Mouse (Mus musculus) cerebellum, adult (tissue): ENCODE measurements around the gene 4930469K13Rik.

Experiments
- ATAC-seq: cut with Nextera tagmentation; 2 replicates; pipeline ENCODE4 v1.9.2; 2017; ENCODE audit warnings: mild to moderate bottlenecking, moderate library complexity, mixed read lengths; ENCODE audit not compliant: insufficient number of reproducible peaks, low FRiP score, low TSS enrichment

4930469K13Rik gene

DNA sequence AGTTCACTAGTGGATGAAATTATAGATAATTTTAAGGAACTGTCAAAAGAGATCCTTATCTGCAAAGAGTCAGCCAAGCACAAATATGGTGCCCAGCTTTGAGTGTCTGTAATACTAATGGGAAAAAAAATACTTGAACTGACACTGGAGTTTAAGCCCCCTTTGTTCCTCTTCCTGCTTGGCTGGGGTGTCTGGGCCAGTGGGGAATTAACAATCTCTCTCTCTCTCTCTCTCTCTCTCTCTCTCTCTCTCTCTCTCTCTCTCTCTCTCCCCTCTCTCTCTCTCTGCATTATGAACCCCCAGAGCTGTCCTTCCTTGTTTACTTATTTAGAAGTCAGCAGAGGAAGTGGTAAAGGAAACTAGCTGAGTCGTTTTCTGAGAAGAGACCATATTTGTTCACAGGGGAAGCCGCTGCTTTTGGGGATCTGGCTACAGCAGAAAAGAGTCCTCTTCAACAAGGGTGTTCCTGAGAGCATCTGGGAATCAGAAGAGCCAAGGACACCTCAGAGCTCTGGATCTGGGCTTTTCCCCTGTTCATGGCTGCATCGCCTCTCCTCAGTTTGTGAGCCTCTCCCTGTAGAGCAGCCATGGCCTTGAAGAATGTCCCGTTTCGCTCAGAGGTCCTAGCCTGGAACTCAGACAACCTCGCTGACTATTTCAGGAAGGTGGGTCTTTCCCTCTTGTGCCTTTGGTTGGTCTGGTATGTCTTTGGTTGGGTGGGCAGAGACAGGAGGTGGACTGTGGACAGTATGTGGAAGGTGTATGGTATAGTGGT, 51.4 kb downstream of the 4930469K13Rik start, which contains the start of gene Lcp2:
Gene Lcp2 (plus strand): TSS at position 154 of the 775 bp plus-strand sequence.
- no peak for ATAC-seq

DNA sequence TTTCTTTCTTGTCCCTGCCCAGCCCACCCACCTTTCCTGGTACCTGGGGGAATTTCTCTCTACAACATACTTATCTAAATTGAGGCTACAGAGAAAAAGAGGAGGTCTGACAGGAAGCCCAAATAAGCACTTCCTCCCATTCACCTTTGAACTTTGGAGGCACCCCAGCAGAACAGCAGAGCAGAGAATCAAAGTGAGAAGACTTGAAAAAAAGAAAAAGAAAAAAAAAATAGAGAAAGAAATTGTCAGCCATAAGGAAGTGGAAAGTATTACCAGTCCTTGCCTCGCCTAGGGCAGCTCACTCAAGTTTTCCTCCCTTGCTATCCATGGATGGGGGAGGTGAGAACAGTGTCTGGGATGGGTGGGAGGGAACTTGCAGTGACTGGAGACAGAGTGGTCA, 55.5 kb downstream of the 4930469K13Rik start:
- no peak for ATAC-seq

DNA sequence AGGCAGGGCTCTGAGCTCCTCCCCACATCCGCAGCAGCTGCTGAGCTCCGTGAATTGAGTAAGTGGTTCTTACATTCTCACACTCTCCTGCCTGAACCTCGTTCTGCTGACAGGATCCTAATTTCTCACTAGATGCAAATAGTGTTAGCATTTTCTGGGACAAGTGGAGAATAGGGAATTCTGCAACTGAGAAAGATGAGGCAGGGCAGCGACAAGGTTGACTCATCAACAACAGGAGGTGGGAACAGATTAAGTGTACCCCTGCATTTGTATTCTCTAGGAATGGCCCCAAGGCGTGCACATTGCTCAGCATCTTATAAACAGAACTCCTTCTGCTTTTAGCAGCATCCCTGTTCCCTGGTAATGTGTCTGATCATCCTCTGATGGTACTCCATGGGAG, 58.3 kb downstream of the 4930469K13Rik start:
- ATAC-seq = no peak

DNA sequence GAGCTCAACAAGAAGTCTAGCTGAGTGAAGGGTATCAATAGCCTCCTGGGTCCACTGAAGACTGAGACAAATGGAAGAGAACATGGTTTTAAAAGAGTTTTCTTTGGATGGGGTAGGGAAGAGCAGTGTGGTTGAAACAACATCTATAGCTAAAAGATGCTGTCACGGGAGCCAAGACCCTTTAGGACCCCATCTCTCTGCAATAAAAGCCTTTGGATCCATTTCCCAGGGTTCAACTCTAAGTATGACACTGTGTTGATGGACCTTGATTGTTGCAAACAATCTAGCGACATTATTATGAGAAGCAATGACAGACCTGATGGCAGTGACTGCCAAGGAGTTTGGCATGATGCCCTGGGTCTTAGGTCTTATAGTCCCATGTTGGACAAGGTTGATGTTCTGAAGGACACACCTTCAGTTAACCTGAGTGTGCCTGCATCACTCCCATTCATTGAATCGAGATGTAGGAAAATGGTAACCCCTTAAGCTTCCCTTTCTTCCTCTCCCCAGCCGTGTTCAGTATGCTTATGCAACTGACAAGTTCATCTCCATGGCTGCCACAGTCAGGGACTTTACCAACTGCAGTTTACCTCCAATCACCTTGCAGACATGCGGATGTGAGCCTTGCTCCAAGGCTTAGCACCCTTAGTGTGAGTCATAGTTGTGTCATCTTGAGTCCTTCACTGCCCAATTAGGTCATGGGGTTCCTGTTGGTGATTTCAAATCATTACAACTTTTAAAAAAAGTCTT, 62.3 kb downstream of the 4930469K13Rik start:
- no peak for ATAC-seq

DNA sequence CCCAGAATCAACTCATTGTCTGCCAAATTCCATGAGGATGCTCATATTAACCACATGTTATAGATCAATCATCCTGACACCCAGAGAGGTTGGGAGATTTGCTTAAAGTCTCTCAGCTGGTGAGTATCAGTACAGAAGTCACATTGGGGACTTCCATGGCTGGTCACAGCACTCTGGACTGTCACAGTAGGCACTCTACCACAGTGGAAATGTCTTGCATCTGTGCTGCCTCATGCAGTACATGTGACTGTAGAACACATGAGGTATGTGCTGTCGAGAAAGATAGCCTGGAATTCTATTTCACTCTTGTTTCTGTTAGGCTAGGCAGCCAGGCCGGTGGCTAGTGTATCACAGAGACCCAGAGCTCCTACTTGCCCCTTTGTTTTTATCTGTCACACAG, 63.6 kb downstream of the 4930469K13Rik start:
- no peak for ATAC-seq

DNA sequence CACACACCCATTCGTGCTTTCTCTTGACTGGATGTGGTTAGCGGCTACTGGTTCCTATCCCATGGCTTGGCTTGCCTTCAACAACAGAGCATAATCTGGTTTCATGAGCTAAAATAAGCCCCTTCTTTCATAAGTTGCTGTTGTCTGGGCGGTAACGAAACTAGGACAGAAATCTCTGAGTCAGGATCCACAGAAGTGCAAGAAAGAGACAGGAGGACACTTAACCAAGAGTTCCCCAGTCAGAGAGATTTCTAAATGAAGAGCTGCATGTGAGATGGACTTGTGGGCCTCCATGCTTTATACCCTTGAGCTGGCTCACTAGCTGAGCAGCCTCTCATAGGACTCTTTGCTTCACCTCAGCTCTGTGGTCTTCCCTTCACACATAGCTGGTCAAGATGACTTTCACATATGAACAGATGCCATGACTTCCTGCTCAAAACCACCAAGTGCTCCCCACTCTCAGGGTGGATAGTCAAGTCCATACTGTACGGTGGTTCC, 64.3 kb downstream of the 4930469K13Rik start:
- no peak for ATAC-seq

DNA sequence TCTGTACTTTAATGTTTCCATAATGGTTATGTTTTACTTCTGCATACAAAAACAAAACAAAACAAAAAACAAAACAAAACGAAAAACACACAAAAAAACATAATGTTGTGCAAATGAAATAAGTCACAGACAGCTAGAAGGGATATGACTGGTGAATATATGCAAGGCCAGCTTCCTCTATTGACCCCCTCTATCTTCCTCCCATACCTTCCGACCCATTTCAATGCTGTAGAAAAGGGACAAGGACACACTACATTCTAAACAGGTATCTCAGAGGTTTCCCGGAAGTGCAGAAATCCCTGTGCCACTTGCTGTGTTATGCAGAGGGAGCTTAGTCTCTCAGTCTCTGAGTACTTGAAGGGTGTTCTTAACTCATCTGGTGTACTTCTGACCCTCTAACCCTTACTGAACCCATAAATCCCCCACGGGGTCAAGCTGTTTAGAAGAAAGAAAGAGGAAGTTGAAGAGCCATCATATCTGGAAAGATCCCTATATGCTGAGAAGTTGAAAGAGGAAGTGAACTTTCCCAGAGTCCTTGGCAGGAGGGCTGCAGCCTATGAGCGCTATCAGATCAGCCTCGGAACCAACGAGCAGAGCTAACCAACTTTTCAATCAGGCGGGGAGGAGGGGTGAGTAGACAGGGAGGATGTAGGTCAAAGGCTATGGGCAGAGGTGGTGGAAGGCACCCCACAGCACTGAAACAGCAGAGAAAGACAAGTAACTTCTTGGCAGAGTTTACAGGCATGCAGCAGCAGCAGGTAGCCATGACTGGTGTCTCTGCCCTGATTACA, 67.1 kb downstream of the 4930469K13Rik start:
- no peak for ATAC-seq

DNA sequence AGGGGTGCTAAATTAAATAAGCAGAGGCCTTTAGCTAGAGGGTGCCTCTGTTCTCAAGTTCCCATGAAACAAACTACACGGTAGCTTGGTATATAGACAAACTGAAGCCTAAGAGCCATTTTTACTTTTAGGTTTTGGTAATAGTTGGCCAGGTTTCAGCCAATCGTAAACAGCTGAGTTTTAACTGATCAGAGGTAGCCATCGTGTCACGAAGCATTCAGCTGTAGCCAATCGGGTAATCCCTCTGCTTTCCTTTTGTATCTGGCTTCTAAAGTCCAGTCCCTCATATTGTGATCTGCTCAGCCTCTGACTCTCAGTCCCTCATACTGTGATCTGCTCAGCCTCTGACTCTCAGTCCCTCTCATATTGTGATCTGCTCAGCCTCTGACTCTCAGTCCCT, 68.7 kb downstream of the 4930469K13Rik start:
- no peak for ATAC-seq

DNA sequence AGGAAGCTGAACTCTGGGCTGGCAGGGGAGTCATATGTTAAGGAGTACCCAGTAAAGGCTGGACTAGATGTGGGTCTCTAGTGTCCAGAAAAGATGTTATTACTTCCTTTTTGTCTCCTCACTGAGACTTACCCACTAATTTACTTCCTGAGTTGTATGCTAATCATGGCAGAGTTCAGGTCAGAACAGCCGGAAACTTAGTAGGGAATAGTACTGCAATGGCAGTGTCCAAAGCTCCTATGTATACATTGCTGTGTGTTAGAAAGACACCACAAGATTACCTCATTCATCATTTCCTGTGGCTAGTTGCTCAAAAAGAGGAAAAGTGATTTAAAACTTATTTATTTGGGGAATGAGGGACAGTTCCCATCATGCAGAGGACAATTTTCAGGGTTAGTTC, 73.3 kb downstream of the 4930469K13Rik start:
- ATAC-seq = no peak

DNA sequence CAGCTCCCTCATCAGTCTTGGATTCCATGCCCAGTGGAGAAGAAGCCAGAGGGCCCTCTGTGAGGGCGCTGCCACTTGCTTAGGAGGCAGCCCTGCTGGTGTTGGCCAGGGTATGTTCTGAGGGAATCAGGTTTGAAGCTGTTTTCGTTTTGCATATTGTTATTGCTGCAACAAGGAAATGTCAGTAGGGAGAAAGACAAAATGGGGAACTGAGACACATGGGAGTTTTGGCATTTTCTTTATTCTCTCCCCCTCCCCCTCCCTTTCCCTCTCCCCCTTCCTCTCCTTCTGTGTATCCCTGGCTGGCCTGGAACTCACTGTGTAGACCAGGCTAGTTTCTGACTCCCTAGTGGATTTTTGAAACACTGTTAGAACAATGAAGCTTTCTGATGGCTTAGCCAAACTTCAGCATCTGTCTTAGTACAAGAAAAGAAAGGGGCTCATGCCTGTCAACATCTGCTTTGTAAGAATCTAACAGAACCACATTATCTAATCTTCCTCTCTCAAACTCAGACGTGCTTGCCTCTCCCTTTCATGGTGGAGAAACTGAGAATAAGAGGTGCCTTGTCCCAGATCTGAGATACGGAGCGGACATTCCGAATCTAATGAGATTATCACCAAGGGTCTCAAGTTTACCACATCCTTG, 86.2 kb downstream of the 4930469K13Rik start:
- no peak for ATAC-seq

DNA sequence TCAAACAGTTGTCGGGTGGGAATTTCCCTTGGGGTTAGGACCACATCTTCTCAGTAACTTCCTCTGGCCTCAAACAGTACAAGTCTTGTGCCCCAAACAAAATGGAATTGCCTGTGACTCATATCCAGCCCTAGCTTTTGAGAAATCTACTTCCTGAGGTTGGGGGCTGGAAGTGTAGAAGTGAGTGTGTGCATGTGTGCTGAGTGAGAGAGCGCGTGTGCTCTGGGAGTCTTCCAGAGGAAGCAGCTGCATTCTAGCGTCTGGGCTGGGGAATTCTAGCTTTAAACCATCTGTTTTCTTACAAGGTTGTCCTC, 87.5 kb downstream of the 4930469K13Rik start:
- no peak for ATAC-seq

DNA sequence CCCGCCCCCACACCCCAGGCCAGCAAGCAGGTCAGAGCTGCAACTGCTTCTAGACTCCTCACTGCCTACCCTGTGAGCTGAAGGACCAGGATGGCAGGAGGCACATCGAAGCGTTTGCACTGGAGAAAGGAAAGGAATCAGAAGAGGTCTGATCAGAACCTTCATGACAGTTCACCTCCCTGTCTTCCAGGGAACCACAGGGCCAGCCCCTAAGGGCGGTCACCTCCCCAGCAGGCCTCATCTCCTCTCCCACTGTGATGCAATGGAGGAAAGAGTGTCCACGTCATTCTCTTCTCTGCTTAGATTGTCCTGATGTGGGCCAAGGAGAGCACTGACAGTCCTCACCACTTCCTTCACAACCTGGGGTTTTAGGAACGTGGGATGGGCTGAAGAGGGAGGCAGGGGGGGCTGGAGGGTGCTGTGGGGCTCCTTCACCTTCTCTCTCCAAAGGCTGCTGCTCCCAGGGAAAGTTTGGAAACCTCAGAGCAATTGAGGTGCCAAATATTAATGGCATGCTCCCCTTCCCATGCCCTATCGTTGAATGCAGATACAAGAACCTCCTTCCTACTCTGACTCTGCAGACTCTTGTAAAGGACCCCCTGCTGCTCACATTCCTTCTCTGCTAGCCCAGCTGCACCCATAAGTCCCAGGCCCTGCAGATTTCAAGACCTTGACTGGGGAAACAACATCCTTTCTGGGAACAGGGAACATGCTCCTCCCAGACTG, 88.1 kb downstream of the 4930469K13Rik start:
- ATAC-seq = no peak

DNA sequence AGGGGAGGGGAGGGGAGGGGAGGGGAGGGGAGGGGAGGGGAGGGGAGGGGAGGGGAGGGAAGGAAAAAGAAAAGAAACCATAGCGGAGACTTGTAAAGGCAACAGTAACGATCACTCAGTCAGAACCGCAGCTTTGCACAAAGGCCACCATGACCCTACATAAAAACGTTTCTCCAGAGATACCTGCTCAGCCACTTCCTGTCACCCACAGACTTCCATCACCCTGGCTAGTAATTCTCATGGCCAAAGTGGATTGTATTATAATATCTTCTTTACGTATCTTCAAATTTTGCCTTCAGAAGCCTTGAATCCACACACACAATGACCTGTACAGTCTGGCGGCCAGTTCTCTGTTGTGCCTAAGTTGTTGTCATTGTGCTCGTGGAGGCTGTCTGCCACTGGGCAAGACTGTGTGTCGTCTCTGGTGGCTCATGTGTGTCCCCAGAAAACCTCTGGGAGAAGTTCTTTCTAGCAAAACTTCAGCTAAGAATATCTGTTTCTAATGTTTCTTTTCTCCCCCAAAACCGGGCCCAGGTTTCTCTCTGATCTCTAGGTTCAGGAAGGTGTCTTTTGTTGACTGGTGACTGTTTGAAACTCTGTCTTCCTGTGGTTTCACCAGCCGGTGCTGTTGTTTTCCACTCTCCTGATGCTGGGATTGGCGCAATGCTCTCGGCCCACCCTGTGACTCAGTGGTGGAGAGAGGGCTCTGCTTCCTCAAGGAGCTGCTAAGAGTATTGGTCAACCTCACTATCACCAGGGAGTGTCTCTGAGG, 88.9 kb downstream of the 4930469K13Rik start:
- no peak for ATAC-seq

DNA sequence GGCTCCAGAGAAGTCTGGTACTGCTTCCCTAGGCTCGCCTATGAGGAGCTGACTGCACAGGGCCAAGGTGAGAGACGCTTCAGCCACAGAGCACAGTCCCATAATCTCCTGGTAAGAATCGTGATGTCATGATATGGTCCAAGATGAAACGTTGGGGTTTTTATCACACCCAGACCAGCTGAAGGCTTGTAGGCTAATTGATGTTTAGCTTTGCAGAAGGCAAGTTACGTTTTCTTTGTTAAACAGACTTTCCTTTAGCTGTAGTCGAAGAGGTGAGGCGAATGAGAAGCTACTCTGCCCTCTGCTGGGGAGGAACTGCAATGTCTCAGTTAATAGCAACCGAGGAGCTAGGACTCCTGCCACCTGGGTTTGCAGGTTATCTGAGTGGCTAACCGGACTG, 89.7 kb downstream of the 4930469K13Rik start:
- no peak for ATAC-seq

DNA sequence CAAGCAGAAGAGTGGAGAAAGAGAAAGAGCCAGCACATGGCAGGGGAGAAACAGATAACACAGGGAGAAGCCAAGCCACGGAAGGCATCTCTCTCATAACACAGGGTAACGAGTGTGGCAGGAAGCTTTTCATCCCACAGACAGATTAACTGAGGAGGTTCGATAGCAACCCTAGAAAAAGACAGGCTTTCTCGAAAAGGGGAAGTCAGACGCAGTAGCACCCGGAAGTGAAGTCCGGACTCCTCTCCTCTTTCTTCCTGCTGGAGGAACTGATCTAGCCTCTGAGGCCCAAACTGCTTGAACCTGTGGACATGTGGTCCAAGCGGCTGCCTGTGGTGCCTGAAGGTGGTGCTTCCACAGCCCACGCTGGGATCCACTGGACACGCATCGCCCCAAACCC, 90.1 kb downstream of the 4930469K13Rik start:
- ATAC-seq = no peak

DNA sequence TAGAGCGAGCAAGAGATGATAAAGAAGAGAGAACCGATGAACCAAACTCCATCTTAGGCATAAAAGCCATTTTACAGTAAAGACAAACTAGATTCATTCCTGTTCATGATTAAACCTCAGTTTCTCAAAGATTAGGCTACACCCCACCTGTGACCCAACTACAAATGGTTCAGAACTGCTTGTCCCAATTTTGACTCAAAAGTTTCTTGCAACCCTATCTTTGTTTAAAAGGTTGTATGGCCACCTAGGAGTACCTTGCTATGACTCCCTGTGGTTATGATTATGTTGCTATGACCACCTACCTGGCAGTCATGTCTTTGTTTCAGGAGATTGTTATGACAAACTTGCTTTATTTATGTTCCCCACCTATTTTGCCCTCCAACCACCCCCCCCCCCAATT, 90.7 kb downstream of the 4930469K13Rik start:
- ATAC-seq = no peak

DNA sequence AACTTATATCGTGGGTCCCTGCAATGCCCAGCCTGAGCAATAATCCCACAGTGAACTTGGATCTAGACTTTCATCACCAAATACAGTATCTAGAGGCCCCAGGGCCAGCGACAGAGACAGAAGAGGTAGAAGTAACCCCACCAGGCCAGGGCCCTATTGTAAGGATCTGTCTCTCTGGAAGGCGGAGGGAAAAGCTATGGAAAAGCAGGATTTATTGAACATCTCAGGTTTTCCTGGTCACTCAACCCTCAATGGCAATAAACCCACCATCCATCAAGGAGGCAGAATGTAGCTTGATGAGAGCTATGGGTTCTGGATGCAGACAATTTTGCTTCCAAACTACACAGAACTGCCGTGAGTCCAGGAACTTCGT, 95.8 kb downstream of the 4930469K13Rik start:
- ATAC-seq = no peak

DNA sequence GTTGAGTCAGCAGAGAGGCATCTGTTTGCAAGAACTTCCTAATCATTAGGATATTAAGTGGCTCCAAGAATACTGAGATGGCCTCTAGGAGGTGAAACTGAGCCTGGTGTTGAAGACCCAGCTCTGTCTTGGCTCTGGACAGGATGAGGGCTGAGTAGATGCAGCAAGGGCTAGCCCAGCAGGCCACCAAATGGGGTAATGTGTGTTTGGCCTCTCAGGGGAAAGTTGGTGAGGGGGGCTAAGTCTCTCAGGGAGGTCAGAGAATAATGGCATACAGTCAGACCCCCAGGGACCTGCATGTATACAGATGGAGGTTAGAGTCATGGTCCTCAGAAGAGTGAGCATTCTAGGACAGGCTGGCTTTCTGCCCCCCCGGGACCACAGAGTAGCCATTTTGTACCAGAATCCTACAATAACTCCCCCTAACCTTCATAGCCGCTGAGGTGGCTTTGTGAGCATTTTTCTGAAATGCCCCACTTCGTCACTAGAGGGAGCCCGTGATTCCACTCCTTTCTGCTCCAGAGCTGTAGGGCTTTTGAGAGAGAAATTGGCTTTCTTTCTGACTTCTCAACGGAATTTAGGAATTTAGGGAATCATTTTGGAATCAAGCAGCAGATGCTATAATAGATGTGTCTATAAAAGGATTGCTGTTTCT, 96.3 kb downstream of the 4930469K13Rik start:
- ATAC-seq = peak; percentile 22; the same call in 1 of the 2 replicates

DNA sequence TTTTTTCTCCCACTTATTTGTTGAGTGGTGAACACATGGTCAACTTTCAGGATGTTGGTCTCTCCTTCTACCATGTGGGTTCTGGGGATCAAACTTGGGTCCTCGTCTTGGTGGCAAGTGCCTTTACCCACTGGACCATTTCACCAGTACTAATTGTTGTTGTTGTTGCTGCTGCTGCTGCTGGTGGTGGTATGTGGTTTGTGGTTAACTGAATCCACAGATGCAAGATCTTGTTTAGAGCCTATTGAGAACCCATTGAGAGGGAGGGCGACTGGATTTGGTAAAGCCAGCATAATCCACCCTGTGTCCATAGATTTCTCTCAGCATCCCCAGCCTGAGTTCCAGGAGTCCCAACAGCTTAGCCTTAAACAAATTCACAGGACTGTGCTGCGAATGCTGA, 97.9 kb downstream of the 4930469K13Rik start:
- ATAC-seq = no peak
